Mouse (Mus musculus) spleen, adult 10 weeks (tissue): ENCODE data around the gene Fam151a. TPM values are rescaled to one million over a fixed set of nuclear protein-coding genes. Genes with fewer than 3 reads are reported as not detected.

Experiments used
- polyA plus RNA-seq: library from polyadenylated mRNA; stranded (reverse); fragments of 350-450 nt; fragmentation: Illumina TruSeq; extraction: RNeasy Lipid Tissue Mini Kit (QIAGEN cat#74804); gene quantifications from one replicate; pipeline ENCODE4 v1.2.3, GENCODE M21; 2015; ENCODE audit warnings: low replicate concordance; ENCODE audit not compliant: insufficient read depth

Fam151a gene
- 0.90 TPM for polyA plus RNA-seq

GRCm38 (mm10) chr4:106733636-106734035, at the start of gene Fam151a:
Gene Fam151a, plus strand, starts transcription at chr4:106733889.

DNA sequence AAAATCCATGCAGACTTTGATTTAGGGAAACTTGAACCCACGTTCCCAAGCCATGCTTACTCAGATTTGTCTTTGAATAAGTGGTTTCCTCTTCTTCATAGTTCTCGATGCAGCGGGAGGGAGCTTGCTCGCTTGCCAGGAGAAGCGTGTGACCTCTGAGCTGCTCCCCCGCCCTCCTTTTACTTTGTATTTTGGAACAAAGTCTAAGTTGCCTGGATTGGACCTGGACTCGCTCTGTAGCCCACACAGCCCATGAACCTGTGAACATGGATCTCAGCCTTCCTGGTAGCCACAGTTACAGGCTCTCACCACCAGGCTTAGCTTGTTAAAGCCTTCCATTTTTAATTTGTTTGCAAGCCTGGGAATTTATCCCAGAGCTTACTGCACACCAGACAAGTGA, 2.9 kb upstream of the Fam151a start, which contains the start of gene Mroh7:
TSS of gene Mroh7 (minus strand) at position 112 of the 400 bp plus-strand sequence.

Other genes starting within 250 kb of the Fam151a start
- not detected for gene Bsnd, start 241.6 kb upstream of the Fam151a start, polyA plus RNA-seq
- gene Dhcr24, start 172.9 kb upstream of the Fam151a start, polyA plus RNA-seq = 8.1 TPM
- gene Lexm, start 116.6 kb upstream of the Fam151a start, polyA plus RNA-seq = not detected
- not detected for gene Ttc22, start 111.5 kb upstream of the Fam151a start, polyA plus RNA-seq
- gene Pars2, start 82.8 kb upstream of the Fam151a start, polyA plus RNA-seq = 5.8 TPM
- 66.8 TPM for gene Ttc4, start 54.9 kb upstream of the Fam151a start, polyA plus RNA-seq
- gene Mroh7, start 3.0 kb upstream of the Fam151a start, polyA plus RNA-seq = 0.90 TPM
- gene Acot11, start 71.1 kb downstream of the Fam151a start, polyA plus RNA-seq = 6.0 TPM
- gene Ssbp3, start 176.8 kb downstream of the Fam151a start, polyA plus RNA-seq = 32.6 TPM